Mouse (Mus musculus): Measurements from ENCODE around the gene Alox15. TPM values are rescaled to one million over a fixed set of nuclear protein-coding genes. Genes with fewer than 3 reads are reported as not detected.

Gene Alox15
- 2.2 TPM in 1 of 4 replicates, not detected in the others for total RNA-seq (2023)

GRCm38 (mm10) chr11:70351868-70352267, at the start of gene Alox15:
TSS of gene Alox15 (minus strand) at chr11:70352031.

GRCm38 (mm10) chr11:70322528-70322927, 29.3 kb downstream of the Alox15 start, which contains the start of gene Alox12e:
TSS of gene Alox12e (minus strand) at chr11:70322628.

Other genes starting within 250 kb of the Alox15 start
- gene Mgl2, start 221.7 kb downstream of the Alox15 start, total RNA-seq (2023): not detected in 4 replicates
- not detected in 4 replicates for gene Clec10a, start 195.8 kb downstream of the Alox15 start, total RNA-seq (2023)
- gene Slc16a11, start 139.3 kb downstream of the Alox15 start, total RNA-seq (2023): not detected in 4 replicates
- gene Slc16a13, start 131.0 kb downstream of the Alox15 start, total RNA-seq (2023): 2.3 to 6.7 TPM (median 2.5 TPM) in 4 replicates
- gene Bcl6b, start 122.2 kb downstream of the Alox15 start, total RNA-seq (2023): 0.38 to 0.97 TPM (median 0.72 TPM) in 3 of 4 replicates, not detected in the other
- gene 0610010K14Rik, start 114.1 kb downstream of the Alox15 start, total RNA-seq (2023): 58.0 to 66.5 TPM (median 65.5 TPM) in 4 replicates
- 1.9 to 7.8 TPM (median 4.1 TPM) in 4 replicates for gene Gm21988, start 112.2 kb downstream of the Alox15 start, total RNA-seq (2023)
- 56.1 to 99.7 TPM (median 83.1 TPM) in 4 replicates for gene Rnasek, start 112.2 kb downstream of the Alox15 start, total RNA-seq (2023)
- 0.18 to 0.31 TPM (median 0.26 TPM) in 3 of 4 replicates, not detected in the other for gene Alox12, start 96.7 kb downstream of the Alox15 start, total RNA-seq (2023)
- gene Alox12e, start 29.4 kb downstream of the Alox15 start, total RNA-seq (2023): not detected in 4 replicates
- 26.2 to 28.3 TPM (median 27.4 TPM) in 4 replicates for gene Pelp1, start 58.0 kb upstream of the Alox15 start, total RNA-seq (2023)
- gene Arrb2, start 80.6 kb upstream of the Alox15 start, total RNA-seq (2023): 96.8 to 105 TPM (median 102 TPM) in 4 replicates
- 41.2 to 54.4 TPM (median 43.1 TPM) in 4 replicates for gene Med11, start 99.9 kb upstream of the Alox15 start, total RNA-seq (2023)
- gene Zmynd15, start 107.4 kb upstream of the Alox15 start, total RNA-seq (2023): 0.41 to 3.1 TPM (median 0.87 TPM) in 4 replicates
- 8.6 to 11.2 TPM (median 9.8 TPM) in 4 replicates for gene Cxcl16, start 108.0 kb upstream of the Alox15 start, total RNA-seq (2023)
- not detected in 4 replicates for gene Tm4sf5, start 153.2 kb upstream of the Alox15 start, total RNA-seq (2023)
- gene Vmo1, start 162.6 kb upstream of the Alox15 start, total RNA-seq (2023): not detected in 4 replicates
- gene Gltpd2, start 167.2 kb upstream of the Alox15 start, total RNA-seq (2023): not detected in 4 replicates
- 123 to 130 TPM (median 128 TPM) in 4 replicates for gene Psmb6, start 173.3 kb upstream of the Alox15 start, total RNA-seq (2023)
- gene Gm40193, start 180.9 kb upstream of the Alox15 start, total RNA-seq (2023): not detected in 4 replicates
- 3.6 to 6.9 TPM (median 4.8 TPM) in 4 replicates for gene Pld2, start 188.0 kb upstream of the Alox15 start, total RNA-seq (2023)
- gene Mink1, start 210.8 kb upstream of the Alox15 start, total RNA-seq (2023): 83.2 to 99.3 TPM (median 92.6 TPM) in 4 replicates

Data from B cell, adult 62 days (primary cell).